ENCODE assay signal across 9 mouse cellular contexts in the genomic region with DNA sequence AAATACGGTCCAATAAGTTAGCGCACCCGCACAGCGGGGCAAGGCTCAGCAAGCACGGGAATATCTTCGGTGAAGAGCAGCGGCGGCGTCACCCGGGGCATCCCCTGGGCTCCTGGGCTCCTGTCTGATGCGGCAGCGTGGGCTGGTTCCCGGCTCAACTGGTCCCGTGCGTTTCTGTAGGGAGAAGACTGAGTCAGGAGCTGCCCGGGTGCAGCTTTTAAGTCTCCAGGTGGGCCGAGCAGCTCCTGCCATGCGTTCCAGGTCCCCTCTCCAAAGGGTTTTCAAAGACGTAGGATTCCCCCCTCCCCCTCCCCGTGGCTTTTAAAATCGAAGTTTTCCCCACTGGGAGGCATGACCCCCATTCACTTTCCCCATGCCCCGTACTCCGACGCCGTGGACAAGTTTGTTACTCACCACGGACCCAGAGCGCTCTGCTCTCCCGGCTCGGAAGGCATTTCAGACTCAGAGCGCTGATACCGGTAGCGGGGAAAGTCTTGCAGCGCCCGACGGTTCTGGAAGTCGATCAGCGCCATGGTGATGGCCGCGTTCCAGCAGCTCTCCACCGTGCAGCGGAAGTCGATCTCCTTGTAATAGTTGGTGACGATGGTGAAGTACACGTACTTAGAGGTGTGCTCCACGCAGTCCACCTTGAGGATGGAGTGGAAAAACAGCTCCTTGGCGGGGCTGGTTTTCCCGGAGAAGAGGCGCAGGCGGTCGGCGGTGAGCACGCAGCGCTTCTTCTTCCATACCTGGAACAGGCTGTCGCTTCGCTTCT. TPM values are rescaled to one million over a fixed set of nuclear protein-coding genes. Genes with fewer than 3 reads are reported as not detected.
DNase-seq lines count a peak whose midpoint lies in the region; ATAC-seq and TF ChIP-seq lines count a peak whose summit lies in the region.
"Had no signal": no experiment of that assay in that cellular context is flagged by ENCODE, and none has a peak within 500 bp of the region (broad histone marks: within the 10 kb centered on the region; RNA-seq: fewer than 3 reads in every experiment).

No protein-coding gene starts in this region.

- peak overlapping the region; percentile 72 for H3K4me2 ChIP-seq in forebrain, embryonic 13.5 days
- peak overlapping the region; percentile 56 for H3K4me2 ChIP-seq in hindbrain, embryonic 16.5 days (ENCODE audit: low read length)
- H3K4me2 ChIP-seq in liver, embryonic 11.5 days, result peak overlapping the region; percentile 73
- peak overlapping the region; percentile 64 for H3K4me2 ChIP-seq in midbrain, embryonic 16.5 days (ENCODE audit: low read length)

- peaks cover 15% of the 10 kb centered on the region for H3K4me1 ChIP-seq in forebrain, embryonic 13.5 days
- peaks cover 12% of the 10 kb centered on the region for H3K4me1 ChIP-seq in hindbrain, embryonic 16.5 days (ENCODE audit: control insufficient read depth, insufficient read depth, low read depth, low read length)
- H3K4me1 ChIP-seq in liver, embryonic 11.5 days (replicated peaks; ENCODE audit: control insufficient read depth, insufficient read depth, low read length), result 0 out of 2 replicates have a peak, but pooled peaks cover 7% of the 10 kb centered on the region
- H3K4me1 ChIP-seq in midbrain, embryonic 16.5 days (ENCODE audit: control insufficient read depth, insufficient read depth, low read length), result peaks cover 11% of the 10 kb centered on the region

- DNase-seq in layer of hippocampus, adult 2 months (ENCODE audit: low spot score in 2 of 2), result no peak
- DNase-seq in layer of hippocampus, adult 9-11 months, result no peak
- peak; percentile 64 for DNase-seq in ZHBTc4 (ENCODE audit: low read depth, low spot score)
- DNase-seq in liver, embryonic 11.5 days (ENCODE audit: low spot score), result peak; percentile 50
- DNase-seq in natural killer cell, adult 2 months (ENCODE audit: low spot score in 2 of 2), result no peak

- H3K4me3 ChIP-seq in layer of hippocampus, adult 2 months, result peak overlapping the region; percentile 48
- peak overlapping the region; percentile 43 for H3K4me3 ChIP-seq in forebrain, embryonic 13.5 days
- H3K4me3 ChIP-seq in hindbrain, embryonic 16.5 days (ENCODE audit: low read length), result peak overlapping the region; percentile 33
- H3K4me3 ChIP-seq in liver, embryonic 11.5 days (ENCODE audit: low read depth, low read length), result peak overlapping the region; percentile 49
- H3K4me3 ChIP-seq in midbrain, embryonic 16.5 days (ENCODE audit: low read depth, low read length), result peak overlapping the region; percentile 41

- peaks cover 69% of the 10 kb centered on the region for H3K27me3 ChIP-seq in forebrain, embryonic 13.5 days
- H3K27me3 ChIP-seq in hindbrain, embryonic 16.5 days (replicated peaks; ENCODE audit: control insufficient read depth, insufficient read depth, low read length), result peaks cover 48% of the 10 kb centered on the region
- H3K27me3 ChIP-seq in liver, embryonic 11.5 days (replicated peaks; ENCODE audit: control insufficient read depth, insufficient read depth, low read length), result peaks cover 57% of the 10 kb centered on the region
- H3K27me3 ChIP-seq in midbrain, embryonic 16.5 days (ENCODE audit: control insufficient read depth, insufficient read depth, low read depth, low read length), result peaks cover 50% of the 10 kb centered on the region

- 6% methylated on average over 55 of the region's 55 CpGs for WGBS in forebrain, embryonic 13.5 days
- WGBS in hindbrain, embryonic 16.5 days, result 3% methylated on average over 55 of the region's 55 CpGs
- WGBS in liver, embryonic 11.5 days, result 3% methylated on average over 55 of the region's 55 CpGs
- WGBS in midbrain, embryonic 16.5 days, result 3% methylated on average over 55 of the region's 55 CpGs

- no peak for TF ChIP-seq CTCF in layer of hippocampus, adult 2 months (conservative IDR thresholded peaks at IDR 0.05)

- H3K27ac ChIP-seq in layer of hippocampus, adult 2 months, result no peak overlapping the region
- H3K27ac ChIP-seq in forebrain, embryonic 13.5 days, result no peak overlapping the region
- no peak overlapping the region for H3K27ac ChIP-seq in hindbrain, embryonic 16.5 days (ENCODE audit: low read depth, low read length)
- H3K27ac ChIP-seq in liver, embryonic 11.5 days (ENCODE audit: low read depth, low read length), result no peak overlapping the region
- no peak overlapping the region for H3K27ac ChIP-seq in midbrain, embryonic 16.5 days (ENCODE audit: low read length)

- peak overlapping the region; percentile 50 for H3K9ac ChIP-seq in forebrain, embryonic 13.5 days
- H3K9ac ChIP-seq in hindbrain, embryonic 16.5 days (ENCODE audit: low read depth, low read length), result peak overlapping the region; percentile 13; the same call in 1 of the 2 replicates
- H3K9ac ChIP-seq in liver, embryonic 11.5 days (ENCODE audit: low read depth, low read length), result 0 out of 2 replicates have a peak overlapping the region, but pooled peaks have one; percentile 27
- peak overlapping the region; percentile 44; the same call in 1 of the 2 replicates for H3K9ac ChIP-seq in midbrain, embryonic 16.5 days (ENCODE audit: low read depth, low read length)

- no peak for ATAC-seq in forebrain, embryonic 13.5 days
- peak; percentile 31; the same call in 1 of the 2 replicates for ATAC-seq in hindbrain, embryonic 16.5 days
- no peak for ATAC-seq in liver, embryonic 11.5 days (replicated peaks; ENCODE audit: low FRiP score)
- ATAC-seq in midbrain, embryonic 16.5 days, result no peak

- no peaks in the 10 kb centered on the region for H3K9me3 ChIP-seq in forebrain, embryonic 13.5 days (replicated peaks)
- H3K9me3 ChIP-seq in hindbrain, embryonic 16.5 days (ENCODE audit: control insufficient read depth, low read length), result no peaks in the 10 kb centered on the region
- no peaks in the 10 kb centered on the region for H3K9me3 ChIP-seq in liver, embryonic 11.5 days (ENCODE audit: control insufficient read depth, low read length)
- H3K9me3 ChIP-seq in midbrain, embryonic 16.5 days (replicated peaks; ENCODE audit: control insufficient read depth, low read length, poor library complexity, severe bottlenecking), result no peaks in the 10 kb centered on the region

- no peaks in the 10 kb centered on the region for H3K36me3 ChIP-seq in forebrain, embryonic 13.5 days (ENCODE audit: poor library complexity, severe bottlenecking)
- H3K36me3 ChIP-seq in hindbrain, embryonic 16.5 days (ENCODE audit: control insufficient read depth, insufficient read depth, low read length), result no peaks in the 10 kb centered on the region
- no peaks in the 10 kb centered on the region for H3K36me3 ChIP-seq in liver, embryonic 11.5 days (ENCODE audit: control insufficient read depth, insufficient read depth, low read length)
- no peaks in the 10 kb centered on the region for H3K36me3 ChIP-seq in midbrain, embryonic 16.5 days (ENCODE audit: control insufficient read depth, insufficient read depth, low read length)

RNA-seq across cellular contexts. Expression of a gene that starts 1.1 kb away (rescaled TPM):
- total RNA-seq in layer of hippocampus, adult 2 months (2021), result not detected
- polyA plus RNA-seq in forebrain, embryonic 13.5 days (2015; fragmentation: Nextera tagmentation; extraction: Ambion mirVana), result 0.55 TPM in 1 of 2 replicates, not detected in the other
- 0.56 and 0.57 TPM in 2 replicates for polyA plus RNA-seq in hindbrain, embryonic 16.5 days (2015; fragmentation: Nextera tagmentation; extraction: Ambion mirVana)
- polyA plus RNA-seq in liver, embryonic 11.5 days (2014; fragmentation: Nextera tagmentation; extraction: Ambion mirVana), result 11.9 and 16.4 TPM in 2 replicates
- polyA plus RNA-seq in midbrain, embryonic 16.5 days (2015; fragmentation: Nextera tagmentation; extraction: Ambion mirVana), result 0.93 TPM in 1 of 2 replicates, not detected in the other
- total RNA-seq: left cerebral cortex, postnatal 10 days had no signal

RNA-seq across cellular contexts. Expression of a gene that starts 28.3 kb away (rescaled TPM):
- under 1 TPM; 0.29 to 0.54 TPM for total RNA-seq in layer of hippocampus, adult 2 months (2021)
- polyA plus RNA-seq in forebrain, embryonic 13.5 days (2015; fragmentation: Nextera tagmentation; extraction: Ambion mirVana), result 0.15 and 0.45 TPM in 2 replicates
- polyA plus RNA-seq in hindbrain, embryonic 16.5 days (2015; fragmentation: Nextera tagmentation; extraction: Ambion mirVana), result 0.79 and 1.00 TPM in 2 replicates
- 2.8 and 5.2 TPM in 2 replicates for polyA plus RNA-seq in liver, embryonic 11.5 days (2014; fragmentation: Nextera tagmentation; extraction: Ambion mirVana)
- 0.55 and 1.1 TPM in 2 replicates for polyA plus RNA-seq in midbrain, embryonic 16.5 days (2015; fragmentation: Nextera tagmentation; extraction: Ambion mirVana)

RNA-seq across cellular contexts. Expression of a gene that starts 41.0 kb away (rescaled TPM):
- 1 to 10 TPM; 2.5 to 6.7 TPM for total RNA-seq in layer of hippocampus, adult 2 months (2021)
- polyA plus RNA-seq in forebrain, embryonic 13.5 days (2015; fragmentation: Nextera tagmentation; extraction: Ambion mirVana), result 140 and 149 TPM in 2 replicates
- 165 and 231 TPM in 2 replicates for polyA plus RNA-seq in hindbrain, embryonic 16.5 days (2015; fragmentation: Nextera tagmentation; extraction: Ambion mirVana)
- polyA plus RNA-seq in liver, embryonic 11.5 days (2014; fragmentation: Nextera tagmentation; extraction: Ambion mirVana), result 572 and 617 TPM in 2 replicates
- polyA plus RNA-seq in midbrain, embryonic 16.5 days (2015; fragmentation: Nextera tagmentation; extraction: Ambion mirVana), result 171 and 184 TPM in 2 replicates

RNA-seq across cellular contexts. Expression of a gene that starts 47.1 kb away (rescaled TPM):
- total RNA-seq in layer of hippocampus, adult 2 months (2021), result 100 to 1,000 TPM; 106 to 119 TPM
- 346 and 367 TPM in 2 replicates for polyA plus RNA-seq in forebrain, embryonic 13.5 days (2015; fragmentation: Nextera tagmentation; extraction: Ambion mirVana)
- 323 and 328 TPM in 2 replicates for polyA plus RNA-seq in hindbrain, embryonic 16.5 days (2015; fragmentation: Nextera tagmentation; extraction: Ambion mirVana)
- 133 and 139 TPM in 2 replicates for polyA plus RNA-seq in liver, embryonic 11.5 days (2014; fragmentation: Nextera tagmentation; extraction: Ambion mirVana)
- 327 and 338 TPM in 2 replicates for polyA plus RNA-seq in midbrain, embryonic 16.5 days (2015; fragmentation: Nextera tagmentation; extraction: Ambion mirVana)

Comparison
In these comparisons a context has a peak if more than half of its experiments do, and no peak if none do; other contexts are left out.
1. DNase-seq: peak in ZHBTc4 (single experiment) and liver, embryonic 11.5 days (single experiment); none in layer of hippocampus, adult 2 months (0 of 2), layer of hippocampus, adult 9-11 months (single experiment) and natural killer cell, adult 2 months (0 of 2).
2. Peak in every context shown above with its lines, with median percentiles within 50 percentile points of each other: H3K4me3 ChIP-seq, H3K4me2 ChIP-seq and H3K9ac ChIP-seq.